Mouse (Mus musculus) megakaryocyte, embryonic 14.5 days (primary cell): ENCODE data around the gene Slc22a12.

ENCODE experiments used
- FLI1 ChIP-seq: IDR thresholded peaks from 2 replicates; pipeline ENCODE4 v1.6.1; 2012; ENCODE audit warnings: low read length, inconsistent platforms, mixed read lengths
- GATA1 ChIP-seq: IDR thresholded peaks from 3 replicates; pipeline ENCODE4 v1.6.1; 2012; ENCODE audit warnings: mixed read lengths, low read length, inconsistent platforms, borderline replicate concordance

GRCm38 (mm10) chr19:6565136-6565535, 22.3 kb upstream of the Slc22a12 start:
- no peak for TF ChIP-seq GATA1
- no peak for TF ChIP-seq FLI1
